Mouse (Mus musculus): ENCODE measurements around the gene Rad18. TPM values are rescaled to one million over a fixed set of nuclear protein-coding genes. Genes with fewer than 3 reads are reported as not detected.

The Rad18 gene
- polyA plus RNA-seq, 1 experiment from 2014 or later, result 31.1 TPM

DNA sequence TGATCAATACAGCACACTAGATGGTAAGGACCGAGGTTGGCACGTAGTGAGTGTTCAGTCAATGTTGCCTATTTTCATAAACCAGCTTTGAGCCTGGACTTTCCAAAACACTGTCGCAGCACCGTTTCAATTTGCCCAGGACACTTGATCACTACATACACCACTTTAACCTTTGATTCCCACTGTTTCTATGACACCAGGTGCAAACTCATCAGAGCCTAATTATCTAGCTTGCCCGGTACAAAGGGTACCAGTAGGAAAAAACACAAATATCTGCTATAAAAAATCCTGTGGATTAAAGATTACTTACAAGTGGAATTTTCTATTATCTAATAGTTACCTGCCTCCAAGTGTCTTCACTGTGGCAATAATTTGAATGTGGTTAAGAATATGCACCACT lies 64.4 kb downstream of the Rad18 start:
- 92% methylated on average over 5 of the region's 5 CpGs for WGBS
- Histone ChIP-seq H3K4me3 (replicated peaks) (no peak overlapping the region), H3K9me3 (no peaks in the 10 kb centered on the region), H3K4me2 (no peak overlapping the region), H3K36me3 (no peaks in the 10 kb centered on the region), H3K27me3 (replicated peaks) (no peaks in the 10 kb centered on the region), H3K9ac (no peak overlapping the region), H3K27ac (no peak overlapping the region), H3K4me1 (no peaks in the 10 kb centered on the region)
- no peak for ATAC-seq (ENCODE audit: insufficient read depth, low FRiP score, low read depth)

DNA sequence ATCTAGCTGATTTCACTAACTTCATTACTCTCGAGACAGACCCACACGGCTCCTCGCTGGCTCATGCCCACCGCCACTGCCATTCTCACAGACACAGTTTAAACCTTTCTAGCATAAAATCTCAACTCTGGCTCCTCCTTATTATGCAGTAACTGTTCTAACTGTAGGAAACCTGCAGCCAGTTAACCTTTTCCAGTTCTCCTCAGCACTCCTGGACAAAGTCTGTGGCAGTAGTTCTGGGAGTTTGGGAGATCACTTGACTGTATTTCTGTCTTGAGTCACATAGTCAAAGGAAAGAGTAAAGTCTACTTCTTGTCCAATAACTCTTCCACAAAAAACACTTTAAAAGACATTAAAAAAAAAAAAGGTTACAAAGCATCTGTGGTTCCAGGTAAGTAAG lies 66.2 kb downstream of the Rad18 start:
- Histone ChIP-seq H3K36me3 (no peaks in the 10 kb centered on the region), H3K9ac (no peak overlapping the region), H3K27ac (no peak overlapping the region), H3K4me3 (replicated peaks) (no peak overlapping the region), H3K27me3 (replicated peaks) (no peaks in the 10 kb centered on the region), H3K9me3 (no peaks in the 10 kb centered on the region), H3K4me1 (no peaks in the 10 kb centered on the region), H3K4me2 (no peak overlapping the region)
- 89% methylated on average over 4 of the region's 4 CpGs for WGBS
- ATAC-seq (ENCODE audit: insufficient read depth, low FRiP score, low read depth), result no peak

DNA sequence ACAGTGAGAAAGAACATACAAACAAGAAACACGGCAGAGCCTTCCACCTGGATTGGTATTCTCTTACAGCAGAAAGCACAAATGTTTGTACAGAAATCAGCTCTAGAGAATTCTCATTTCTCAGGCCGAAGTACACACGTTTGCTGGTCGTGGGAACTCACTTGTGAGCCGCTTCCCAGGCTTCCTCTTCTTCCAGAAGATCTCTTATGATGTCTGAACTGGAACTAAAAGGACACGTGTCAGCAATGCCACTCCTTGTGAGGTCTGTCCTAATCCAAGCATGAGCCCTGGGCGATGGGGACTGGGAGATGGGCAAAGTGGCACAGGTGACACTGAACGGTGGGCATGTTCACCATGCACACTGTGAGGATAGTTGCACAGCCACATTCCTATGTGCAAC lies 68.2 kb downstream of the Rad18 start:
- no peak overlapping the region for H3K9ac ChIP-seq
- H3K9me3 ChIP-seq, result no peaks in the 10 kb centered on the region
- no peaks in the 10 kb centered on the region for H3K36me3 ChIP-seq
- H3K27me3 ChIP-seq (replicated peaks), result no peaks in the 10 kb centered on the region
- no peak for ATAC-seq (ENCODE audit: insufficient read depth, low FRiP score, low read depth)
- 89% methylated on average over 8 of the region's 8 CpGs for WGBS
- no peak overlapping the region for H3K27ac ChIP-seq
- no peak overlapping the region for H3K4me3 ChIP-seq (replicated peaks)
- no peak overlapping the region for H3K4me2 ChIP-seq
- no peaks in the 10 kb centered on the region for H3K4me1 ChIP-seq

DNA sequence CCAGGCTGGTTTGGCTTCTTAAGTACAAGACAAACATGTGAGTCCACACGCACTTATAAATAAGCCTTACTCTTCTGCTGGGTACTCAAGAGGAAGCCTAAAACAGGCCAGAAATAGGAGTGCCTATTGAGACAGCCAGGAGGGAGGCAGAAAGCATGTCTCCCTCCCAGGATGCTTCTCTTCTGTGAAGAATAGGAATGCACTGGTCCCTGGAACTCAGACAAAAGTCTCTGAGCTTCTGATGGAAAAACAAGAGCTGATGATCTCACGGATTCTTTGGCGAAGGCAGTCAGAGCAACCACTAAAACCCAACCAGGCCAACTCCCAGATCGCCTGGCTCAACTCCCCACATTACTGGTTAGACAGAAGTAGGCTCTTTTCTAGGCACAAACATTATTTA lies 74.2 kb downstream of the Rad18 start:
- Histone ChIP-seq H3K27ac (no peak overlapping the region), H3K4me3 (replicated peaks) (no peak overlapping the region), H3K9me3 (no peaks in the 10 kb centered on the region), H3K9ac (no peak overlapping the region), H3K4me1 (no peaks in the 10 kb centered on the region), H3K27me3 (replicated peaks) (no peaks in the 10 kb centered on the region), H3K36me3 (no peaks in the 10 kb centered on the region), H3K4me2 (no peak overlapping the region)
- ATAC-seq (ENCODE audit: insufficient read depth, low FRiP score, low read depth), result no peak
- 88% methylated on average over 4 of the region's 4 CpGs for WGBS

DNA sequence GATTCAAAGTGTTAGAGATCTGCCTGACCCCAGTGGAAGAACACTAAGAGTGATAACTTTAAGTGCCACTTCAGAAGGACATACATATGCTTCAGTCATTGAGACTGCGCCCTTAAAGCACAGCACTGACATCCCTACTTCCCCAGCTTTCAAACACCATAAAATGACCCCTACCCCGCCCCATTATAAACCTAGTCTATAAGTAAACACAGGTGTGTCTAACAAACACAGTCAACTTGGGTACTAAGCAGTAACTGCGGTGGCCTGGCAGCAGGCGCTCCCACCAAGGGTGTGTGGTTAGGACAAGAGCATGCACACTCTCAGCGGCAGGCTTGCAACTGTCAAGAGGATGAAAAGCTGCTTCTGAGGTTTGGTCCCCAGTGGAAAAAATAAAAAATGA lies 76.5 kb downstream of the Rad18 start:
- Histone ChIP-seq H3K27me3 (replicated peaks) (no peaks in the 10 kb centered on the region), H3K4me3 (replicated peaks) (no peak overlapping the region), H3K27ac (no peak overlapping the region), H3K4me1 (no peaks in the 10 kb centered on the region), H3K4me2 (no peak overlapping the region), H3K9ac (no peak overlapping the region), H3K36me3 (no peaks in the 10 kb centered on the region), H3K9me3 (no peaks in the 10 kb centered on the region)
- WGBS, result 67% methylated on average over 5 of the region's 5 CpGs
- peak; percentile 58; the same call in 1 of the 2 replicates for ATAC-seq (ENCODE audit: insufficient read depth, low FRiP score, low read depth)

DNA sequence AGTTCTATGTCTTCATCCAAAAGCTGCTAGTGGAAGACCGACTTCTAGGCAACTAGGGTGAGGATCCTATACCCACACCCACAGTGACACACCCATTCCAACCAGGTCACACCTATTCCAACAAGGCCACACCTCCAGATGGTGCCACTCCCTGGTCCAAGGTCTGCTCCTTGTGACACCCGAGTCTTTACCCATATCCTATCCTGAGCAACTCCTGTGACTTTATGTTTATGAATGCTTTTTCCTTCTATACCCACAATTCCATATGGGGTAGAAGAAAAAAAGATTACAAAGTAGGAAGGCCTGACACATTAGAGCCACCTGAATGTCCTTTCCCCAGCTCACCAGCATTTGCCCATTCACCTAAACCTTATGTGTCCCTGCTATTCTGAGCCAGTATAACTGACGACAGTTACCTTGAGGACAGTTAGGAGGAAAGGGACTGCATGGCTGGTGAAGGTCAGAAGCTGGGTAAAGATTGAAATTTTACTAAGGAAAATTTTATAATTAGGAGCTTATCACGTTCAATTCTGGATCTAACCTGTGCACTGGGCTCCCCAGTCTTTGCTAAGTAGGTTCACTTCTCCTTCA lies 78.7 kb downstream of the Rad18 start:
- WGBS, result 94% methylated on average over 4 of the region's 4 CpGs
- no peaks in the 10 kb centered on the region for H3K27me3 ChIP-seq (replicated peaks)
- no peaks in the 10 kb centered on the region for H3K9me3 ChIP-seq
- ATAC-seq (ENCODE audit: insufficient read depth, low FRiP score, low read depth), result no peak
- no peak overlapping the region for H3K4me3 ChIP-seq (replicated peaks)
- H3K4me1 ChIP-seq, result no peaks in the 10 kb centered on the region
- no peak overlapping the region for H3K9ac ChIP-seq
- no peak overlapping the region for H3K4me2 ChIP-seq
- no peaks in the 10 kb centered on the region for H3K36me3 ChIP-seq
- no peak overlapping the region for H3K27ac ChIP-seq

DNA sequence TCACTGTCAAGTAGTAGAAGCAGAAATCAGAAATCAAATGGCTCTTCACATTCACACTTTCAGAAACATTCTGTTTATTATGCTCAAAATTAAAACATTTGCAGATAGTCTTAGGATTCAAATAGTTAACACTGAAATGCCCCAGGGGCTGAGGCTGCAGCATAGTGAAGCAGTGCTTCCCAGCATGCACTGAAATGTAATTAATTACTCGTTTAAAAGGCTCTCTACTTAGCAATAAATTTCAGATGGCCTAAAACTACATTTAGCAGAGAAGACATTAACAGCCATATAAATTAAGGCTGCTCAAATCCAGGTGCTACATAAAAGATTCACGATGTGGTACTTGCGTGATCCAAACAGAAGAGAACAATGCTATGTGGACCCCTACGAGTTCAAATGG lies 87.5 kb downstream of the Rad18 start:
- no peak for ATAC-seq (ENCODE audit: insufficient read depth, low FRiP score, low read depth)
- H3K9me3 ChIP-seq, result no peaks in the 10 kb centered on the region
- WGBS, result 62% methylated on average over 4 of the region's 4 CpGs
- no peak overlapping the region for H3K27ac ChIP-seq
- H3K4me1 ChIP-seq, result no peaks in the 10 kb centered on the region
- no peaks in the 10 kb centered on the region for H3K36me3 ChIP-seq
- no peak overlapping the region for H3K9ac ChIP-seq
- no peak overlapping the region for H3K4me3 ChIP-seq (replicated peaks)
- no peaks in the 10 kb centered on the region for H3K27me3 ChIP-seq (replicated peaks)
- H3K4me2 ChIP-seq, result no peak overlapping the region

DNA sequence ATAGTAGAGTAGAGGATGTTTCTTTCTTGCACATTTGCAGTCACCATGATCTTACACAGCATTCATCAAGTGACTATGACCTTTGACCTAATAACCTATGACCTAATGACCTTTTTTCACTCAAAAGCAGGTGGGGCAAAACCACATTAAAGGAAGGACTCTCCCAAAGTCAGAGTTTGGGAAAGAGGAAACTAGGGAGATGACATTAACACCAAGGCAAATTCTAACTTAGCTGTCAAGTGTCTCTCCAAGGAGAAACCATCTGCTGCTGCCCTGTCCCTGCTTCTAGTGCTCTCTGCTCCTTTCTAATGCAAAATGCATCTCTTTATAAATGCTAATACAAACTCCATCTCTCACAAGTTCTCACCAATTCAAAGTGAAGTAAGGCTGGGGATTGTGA lies 92.6 kb downstream of the Rad18 start:
- H3K4me1 ChIP-seq, result no peaks in the 10 kb centered on the region
- no peaks in the 10 kb centered on the region for H3K36me3 ChIP-seq
- no peaks in the 10 kb centered on the region for H3K9me3 ChIP-seq
- no peak overlapping the region for H3K4me2 ChIP-seq
- H3K9ac ChIP-seq, result no peak overlapping the region
- no peak overlapping the region for H3K4me3 ChIP-seq (replicated peaks)
- no peak overlapping the region for H3K27ac ChIP-seq
- no peak for ATAC-seq (ENCODE audit: insufficient read depth, low FRiP score, low read depth)
- H3K27me3 ChIP-seq (replicated peaks), result no peaks in the 10 kb centered on the region

DNA sequence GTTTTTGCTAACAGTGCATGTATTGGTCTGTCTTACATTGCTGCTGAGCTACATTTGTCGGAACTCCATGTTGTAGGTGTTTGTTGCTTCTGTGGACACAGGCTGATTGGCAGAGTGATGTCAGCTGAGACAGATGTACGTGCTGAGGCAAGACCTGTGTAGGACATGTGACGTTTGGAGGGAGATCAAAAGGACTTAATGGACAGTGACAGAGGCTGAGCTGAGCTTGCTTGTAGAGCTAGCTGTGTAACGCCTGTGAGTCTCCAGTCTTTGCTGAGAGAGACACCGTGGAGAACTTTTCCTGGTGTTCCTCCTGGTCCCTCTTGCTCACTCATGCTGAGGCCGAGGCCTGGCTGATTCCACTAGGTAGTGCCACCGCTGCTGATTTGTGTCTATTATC lies 101.5 kb downstream of the Rad18 start:
- Histone ChIP-seq H3K36me3 (no peaks in the 10 kb centered on the region), H3K9ac (no peak overlapping the region), H3K27ac (no peak overlapping the region), H3K9me3 (no peaks in the 10 kb centered on the region), H3K4me2 (no peak overlapping the region), H3K27me3 (replicated peaks) (no peaks in the 10 kb centered on the region), H3K4me1 (no peaks in the 10 kb centered on the region), H3K4me3 (replicated peaks) (no peak overlapping the region)
- ATAC-seq (ENCODE audit: insufficient read depth, low FRiP score, low read depth), result no peak
- 86% methylated on average over 7 of the region's 7 CpGs for WGBS

DNA sequence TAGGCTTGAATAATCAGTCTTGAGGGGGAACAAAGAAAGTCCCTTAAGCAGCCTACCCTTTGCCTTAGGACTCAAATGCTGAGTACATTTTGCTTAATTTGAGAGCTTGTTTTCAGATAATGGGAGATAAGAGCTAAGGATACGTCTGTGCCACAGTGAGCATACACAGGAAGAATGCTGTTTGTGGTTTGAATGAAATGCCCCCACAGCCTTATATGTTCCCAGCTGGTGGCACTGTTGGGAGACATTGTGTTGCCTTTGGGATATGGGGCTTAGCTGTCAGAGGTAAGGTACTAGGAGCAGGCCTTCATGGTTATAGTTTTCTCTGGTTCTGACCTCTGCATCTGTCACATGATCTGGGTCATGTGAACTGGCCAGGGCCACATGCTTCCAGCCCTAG lies 108.6 kb downstream of the Rad18 start:
- no peaks in the 10 kb centered on the region for H3K36me3 ChIP-seq
- 39% methylated on average over 1 of the region's 1 CpGs for WGBS
- no peak overlapping the region for H3K9ac ChIP-seq
- no peaks in the 10 kb centered on the region for H3K9me3 ChIP-seq
- H3K27ac ChIP-seq, result no peak overlapping the region
- no peak for ATAC-seq (ENCODE audit: insufficient read depth, low FRiP score, low read depth)
- no peak overlapping the region for H3K4me2 ChIP-seq
- H3K4me1 ChIP-seq, result no peaks in the 10 kb centered on the region
- H3K4me3 ChIP-seq (replicated peaks), result no peak overlapping the region
- H3K27me3 ChIP-seq (replicated peaks), result no peaks in the 10 kb centered on the region

DNA sequence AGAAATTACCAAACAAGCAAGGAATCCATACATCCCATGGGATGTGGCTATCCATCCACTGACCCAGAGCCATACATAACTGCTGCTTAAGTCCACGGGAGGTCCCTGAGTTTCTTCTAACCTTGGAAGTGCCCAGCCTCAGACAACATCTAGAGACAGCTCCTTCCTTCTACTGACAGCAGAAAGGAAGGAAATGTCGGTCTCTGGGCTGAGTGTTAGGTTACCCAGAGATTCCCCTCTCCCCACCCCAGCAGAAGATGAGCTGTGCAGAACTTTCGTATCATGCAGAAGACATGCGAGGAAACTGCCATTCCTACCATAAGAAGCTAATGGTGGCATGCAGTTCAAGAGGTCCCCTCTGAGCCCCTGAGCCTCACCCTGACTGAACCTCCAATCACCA lies 109.5 kb downstream of the Rad18 start:
- Histone ChIP-seq H3K9me3 (no peaks in the 10 kb centered on the region), H3K27ac (no peak overlapping the region), H3K4me1 (no peaks in the 10 kb centered on the region), H3K4me3 (replicated peaks) (no peak overlapping the region), H3K36me3 (no peaks in the 10 kb centered on the region), H3K4me2 (no peak overlapping the region), H3K9ac (no peak overlapping the region), H3K27me3 (replicated peaks) (no peaks in the 10 kb centered on the region)
- ATAC-seq (ENCODE audit: insufficient read depth, low FRiP score, low read depth), result no peak
- 73% methylated on average over 4 of the region's 4 CpGs for WGBS

DNA sequence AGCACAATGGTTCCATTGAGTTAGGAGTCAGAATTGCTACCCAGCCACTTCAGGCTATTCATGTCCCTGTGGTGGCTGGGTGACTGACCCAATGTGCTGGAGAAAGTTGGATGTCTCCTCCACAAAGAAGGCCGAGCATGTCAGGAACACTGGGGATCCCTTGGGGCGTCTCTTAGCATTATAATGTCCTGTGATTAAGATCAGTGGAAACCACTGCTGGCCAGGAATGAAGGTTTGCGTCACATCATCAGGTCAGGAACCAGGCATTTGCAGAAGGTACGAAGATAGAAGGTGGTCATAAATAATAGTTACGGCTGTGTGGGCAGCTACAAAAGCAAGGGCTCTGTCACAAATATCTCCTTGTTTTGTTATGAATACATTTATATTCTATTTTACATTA lies 111.5 kb downstream of the Rad18 start:
- Histone ChIP-seq H3K4me3 (replicated peaks) (no peak overlapping the region), H3K4me2 (no peak overlapping the region), H3K27me3 (replicated peaks) (no peaks in the 10 kb centered on the region), H3K4me1 (no peaks in the 10 kb centered on the region), H3K27ac (no peak overlapping the region), H3K9ac (no peak overlapping the region), H3K36me3 (no peaks in the 10 kb centered on the region), H3K9me3 (no peaks in the 10 kb centered on the region)
- WGBS, result 82% methylated on average over 5 of the region's 5 CpGs
- no peak for ATAC-seq (ENCODE audit: insufficient read depth, low FRiP score, low read depth)

DNA sequence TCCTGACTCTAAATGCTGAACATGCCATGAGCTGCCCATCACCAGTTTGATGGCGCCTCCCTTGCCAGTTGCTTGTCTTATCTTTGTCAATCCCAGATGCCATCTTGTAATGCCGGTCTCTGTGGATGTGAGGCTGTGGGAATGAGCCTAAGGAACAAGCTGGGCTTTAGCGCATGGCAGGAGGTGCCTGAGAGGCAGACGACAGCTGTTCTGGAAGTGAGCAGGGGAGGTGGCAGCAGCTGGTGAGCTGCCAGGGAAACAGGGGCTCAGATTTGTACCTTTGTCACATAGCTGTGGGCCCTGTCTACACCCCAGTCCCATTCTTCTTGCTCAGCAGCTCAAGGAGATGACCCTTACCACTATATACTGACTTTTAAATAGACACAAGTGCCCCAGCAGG lies 114.5 kb downstream of the Rad18 start:
- 82% methylated on average over 4 of the region's 4 CpGs for WGBS
- Histone ChIP-seq H3K9ac (no peak overlapping the region), H3K9me3 (no peaks in the 10 kb centered on the region), H3K4me1 (no peaks in the 10 kb centered on the region), H3K4me2 (no peak overlapping the region), H3K36me3 (no peaks in the 10 kb centered on the region), H3K27me3 (replicated peaks) (no peaks in the 10 kb centered on the region), H3K27ac (no peak overlapping the region), H3K4me3 (replicated peaks) (no peak overlapping the region)
- ATAC-seq (ENCODE audit: insufficient read depth, low FRiP score, low read depth), result no peak

Data from stomach, embryonic 15.5 days (tissue).